Mouse (Mus musculus) heart, embryonic 14.5 days (tissue): ENCODE measurements around the gene Prkca. TPM values are rescaled to one million over a fixed set of nuclear protein-coding genes. Genes with fewer than 3 reads are reported as not detected.

Source experiments
- ATAC-seq: fragments of 200-750 bp; cut with Nextera tagmentation; 2 replicates; pipeline ENCODE4 v1.8.0; 2017; ENCODE audit warnings: low read depth, moderate TSS enrichment; ENCODE audit not compliant: insufficient number of reproducible peaks, insufficient read depth, low FRiP score
- H3K27ac ChIP-seq, 2 experiments: fragments of 200-500 bp in 1 of 2; fragments of 300-500 bp in 1 of 2; sonication (generic) in 1 of 2; replicated peaks in 1 of 2; 2 replicates each; pipeline ENCODE4 v1.5.1; 2012 to 2014; ENCODE audit warnings: low read depth in 2 of 2, low read length in 2 of 2, control low read depth in 1 of 2, mild to moderate bottlenecking in 1 of 2, mixed read lengths in 1 of 2; ENCODE audit not compliant: control insufficient read depth in 1 of 2, insufficient read depth in 1 of 2
- H3K27me3 ChIP-seq: fragments of 300-500 bp; sonication (generic); 2 replicates; pipeline ENCODE4 v1.6.1; 2014; ENCODE audit warnings: mild to moderate bottlenecking, low read length, control low read depth; ENCODE audit not compliant: control insufficient read depth, insufficient read depth
- H3K36me3 ChIP-seq: fragments of 300-500 bp; sonication (generic); 2 replicates; pipeline ENCODE4 v1.6.1; 2014; ENCODE audit warnings: mild to moderate bottlenecking, control low read depth, low read length, mixed read lengths; ENCODE audit not compliant: control insufficient read depth, insufficient read depth
- H3K4me1 ChIP-seq, 2 experiments: fragments of 200-500 bp in 1 of 2; fragments of 300-500 bp in 1 of 2; sonication (generic) in 1 of 2; 2 replicates each; pipeline ENCODE4 v1.6.1; 2012 to 2014; ENCODE audit warnings: low read length in 2 of 2, control low read depth in 1 of 2, mixed read lengths in 1 of 2; ENCODE audit not compliant: control insufficient read depth in 2 of 2, insufficient read depth in 2 of 2
- H3K4me2 ChIP-seq: fragments of 300-500 bp; sonication (generic); 2 replicates; pipeline ENCODE4 v1.6.1; 2014; ENCODE audit warnings: mild to moderate bottlenecking, low read length
- H3K4me3 ChIP-seq, 2 experiments: fragments of 200-500 bp in 1 of 2; fragments of 300-500 bp in 1 of 2; sonication (generic) in 1 of 2; 2 replicates each; pipeline ENCODE4 v1.5.1; 2012 to 2014; ENCODE audit warnings: low read length in 2 of 2, mild to moderate bottlenecking in 2 of 2, control low read depth in 1 of 2, low read depth in 1 of 2, moderate library complexity in 1 of 2; ENCODE audit not compliant: control insufficient read depth in 1 of 2, insufficient read depth in 1 of 2
- H3K9ac ChIP-seq: fragments of 300-500 bp; sonication (generic); 2 replicates; pipeline ENCODE4 v1.6.1; 2014; ENCODE audit warnings: mild to moderate bottlenecking, low read length
- H3K9me3 ChIP-seq: fragments of 300-500 bp; sonication (generic); 2 replicates; pipeline ENCODE4 v1.6.1; 2016; ENCODE audit warnings: low read length, control low read depth; ENCODE audit not compliant: control insufficient read depth
- WGBS: fragments of 180-500 bp; shearing (Covaris S2); extraction: QIAGEN DNeasy Blood & Tissue Kit; methylation state at CpG from one replicate; pipeline ENCODE4 v1.1.7; 2014; 5-methylcytosine and 5-hydroxymethylcytosine counted together
- polyA plus RNA-seq: library from polyadenylated mRNA; unstranded; fragments of >200 nt; fragmentation: Nextera tagmentation; extraction: Ambion mirVana; gene quantifications from 2 replicates; pipeline ENCODE4 v1.2.1, GENCODE M21; 2014

The Prkca gene
- polyA plus RNA-seq, 1 experiment from 2014 or later: 21.4 TPM

GRCm38 (mm10) chr11:108057138-108057537 lies 286.6 kb downstream of the Prkca start:
- Histone ChIP-seq H3K27ac (no peak overlapping the region), H3K27me3 (no peaks in the 10 kb centered on the region), H3K9me3 (no peaks in the 10 kb centered on the region), H3K4me3 (no peak overlapping the region), H3K4me1 (no peaks in the 10 kb centered on the region), H3K4me2 (no peak overlapping the region), H3K36me3 (peaks cover 24% of the 10 kb centered on the region; the same call in 1 of the 2 replicates), H3K9ac (no peak overlapping the region)
- ATAC-seq: no peak
- 80% methylated on average over 6 of the region's 6 CpGs for WGBS

DNA sequence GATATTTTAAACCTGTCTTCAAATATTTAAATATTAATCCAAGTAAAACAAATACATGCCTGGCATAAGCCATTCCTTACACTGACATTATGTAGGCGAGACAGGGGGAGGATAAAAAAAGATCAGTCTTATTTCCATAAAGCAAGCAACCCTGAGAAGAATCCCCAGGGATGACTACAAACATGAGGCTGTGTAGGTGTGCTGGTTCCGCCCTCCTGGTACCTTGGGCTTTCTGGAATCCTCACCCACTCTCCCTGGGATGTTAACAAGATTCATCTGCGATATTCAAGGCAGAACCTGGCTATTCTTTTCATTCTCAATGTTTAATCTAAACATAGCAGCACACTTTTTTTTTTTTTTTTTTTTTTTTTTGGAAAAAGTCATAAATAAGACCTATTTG lies 289.1 kb downstream of the Prkca start:
- Histone ChIP-seq H3K4me3 (no peak overlapping the region), H3K27me3 (no peaks in the 10 kb centered on the region), H3K9ac (no peak overlapping the region), H3K4me2 (no peak overlapping the region), H3K4me1 (no peaks in the 10 kb centered on the region), H3K9me3 (no peaks in the 10 kb centered on the region), H3K27ac (no peak overlapping the region), H3K36me3 (peaks cover 24% of the 10 kb centered on the region; the same call in 1 of the 2 replicates)
- WGBS: 87% methylated on average over 3 of the region's 3 CpGs
- ATAC-seq: no peak

- Histone ChIP-seq H3K4me2 (no peak overlapping the region), H3K27ac (no peak overlapping the region), H3K9me3 (no peaks in the 10 kb centered on the region), H3K27me3 (no peaks in the 10 kb centered on the region), H3K4me1 (no peaks in the 10 kb centered on the region), H3K4me3 (no peak overlapping the region), H3K36me3 (peaks cover 24% of the 10 kb centered on the region; the same call in 1 of the 2 replicates), H3K9ac (no peak overlapping the region)
- WGBS: 92% methylated on average over 10 of the region's 10 CpGs
- no peak for ATAC-seq
These were observed 290.0 kb downstream of the Prkca start for GRCm38 (mm10) chr11:108053746-108054145.

- 83% methylated on average over 7 of the region's 7 CpGs for WGBS
- ATAC-seq: no peak
- no peaks in the 10 kb centered on the region for H3K36me3 ChIP-seq
- H3K27ac ChIP-seq: no peak overlapping the region
- no peaks in the 10 kb centered on the region for H3K27me3 ChIP-seq
- no peak overlapping the region for H3K9ac ChIP-seq
- H3K4me1 ChIP-seq: no peaks in the 10 kb centered on the region
- no peak overlapping the region for H3K4me2 ChIP-seq
- no peak overlapping the region for H3K4me3 ChIP-seq
- H3K9me3 ChIP-seq: no peaks in the 10 kb centered on the region
These were observed 302.1 kb downstream of the Prkca start for GRCm38 (mm10) chr11:108041669-108042068.

DNA sequence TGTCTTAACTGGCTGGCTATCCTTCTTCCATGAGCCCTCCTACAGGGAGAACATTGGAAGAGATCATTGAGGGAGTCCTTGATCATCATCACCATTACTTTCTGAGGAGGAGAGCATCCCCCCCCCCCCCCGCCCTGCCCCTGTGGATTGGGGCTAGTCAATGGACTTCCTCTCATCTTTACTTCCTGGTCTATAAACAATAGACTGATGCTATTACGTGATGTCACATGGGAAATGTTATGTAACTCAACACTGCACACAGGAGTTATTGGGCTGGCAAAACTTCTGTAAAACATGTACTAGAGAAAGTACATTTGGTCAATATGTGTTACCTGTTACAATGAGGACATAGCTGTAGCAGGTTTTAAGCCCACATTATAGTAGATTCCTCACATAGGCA lies 302.9 kb downstream of the Prkca start:
- H3K27ac ChIP-seq: no peak overlapping the region
- no peaks in the 10 kb centered on the region for H3K36me3 ChIP-seq
- no peak for ATAC-seq
- 81% methylated on average over 2 of the region's 2 CpGs for WGBS
- H3K4me3 ChIP-seq: no peak overlapping the region
- no peaks in the 10 kb centered on the region for H3K9me3 ChIP-seq
- no peaks in the 10 kb centered on the region for H3K27me3 ChIP-seq
- H3K4me2 ChIP-seq: no peak overlapping the region
- H3K4me1 ChIP-seq: no peaks in the 10 kb centered on the region
- no peak overlapping the region for H3K9ac ChIP-seq

- peaks cover 0 to under 1% of the 10 kb centered on the region in 2 experiments; a peak in 1 of 4 replicates for H3K4me1 ChIP-seq
- H3K4me2 ChIP-seq: no peak overlapping the region
- no peaks in the 10 kb centered on the region for H3K27me3 ChIP-seq
- 90% methylated on average over 17 of the region's 17 CpGs for WGBS
- no peak overlapping the region for H3K27ac ChIP-seq
- no peak for ATAC-seq
- no peak overlapping the region for H3K4me3 ChIP-seq
- H3K36me3 ChIP-seq: no peaks in the 10 kb centered on the region
- no peak overlapping the region for H3K9ac ChIP-seq
- H3K9me3 ChIP-seq: no peaks in the 10 kb centered on the region
These were observed 304.0 kb downstream of the Prkca start for GRCm38 (mm10) chr11:108039761-108040160.

GRCm38 (mm10) chr11:108038989-108039388 lies 304.7 kb downstream of the Prkca start:
- Histone ChIP-seq H3K4me2 (no peak overlapping the region), H3K36me3 (no peaks in the 10 kb centered on the region), H3K27ac (no peak overlapping the region), H3K9ac (no peak overlapping the region), H3K27me3 (no peaks in the 10 kb centered on the region), H3K4me3 (no peak overlapping the region), H3K4me1 (peaks cover 4 to 9% of the 10 kb centered on the region in 2 experiments), H3K9me3 (no peaks in the 10 kb centered on the region)
- WGBS: 88% methylated on average over 12 of the region's 12 CpGs
- no peak for ATAC-seq

DNA sequence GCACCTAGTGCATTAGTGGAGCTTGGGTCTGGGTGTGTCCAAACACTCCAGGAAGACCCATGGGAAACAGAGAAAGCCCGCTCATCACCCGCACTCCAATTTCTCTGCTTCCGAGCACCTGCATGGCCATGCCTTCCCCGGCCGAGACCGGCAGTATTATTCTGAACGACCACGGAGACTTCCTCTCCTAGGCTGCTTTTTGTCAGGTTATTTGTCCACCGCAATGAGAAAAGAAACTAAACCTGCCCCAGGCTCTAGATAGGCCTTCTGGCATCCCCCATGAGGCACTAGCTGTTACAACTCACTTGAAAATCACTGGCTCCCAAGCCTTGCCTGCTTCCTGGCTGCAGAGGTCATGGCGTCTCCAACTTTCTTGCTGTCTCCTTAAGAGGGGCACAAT lies 307.4 kb downstream of the Prkca start:
- no peak for ATAC-seq
- H3K4me3 ChIP-seq: no peak overlapping the region
- no peak overlapping the region for H3K27ac ChIP-seq
- whole genome bisulfite sequencing: 85% methylated on average over 10 of the region's 10 CpGs
- H3K4me2 ChIP-seq: no peak overlapping the region
- no peaks in the 10 kb centered on the region for H3K9me3 ChIP-seq
- no peaks in the 10 kb centered on the region for H3K36me3 ChIP-seq
- no peaks in the 10 kb centered on the region for H3K27me3 ChIP-seq
- peaks cover 16 to 21% of the 10 kb centered on the region in 2 experiments for H3K4me1 ChIP-seq
- no peak overlapping the region for H3K9ac ChIP-seq
